Mouse (Mus musculus) heart, adult 2 months (tissue): ENCODE data around the gene Mob2. TPM values are rescaled to one million over a fixed set of nuclear protein-coding genes. Genes with fewer than 3 reads are reported as not detected.

Experiments used
- DNase-seq, 2 experiments: peaks; one replicate each; pipeline ENCODE4 v3.0.0; 2021
- H3K27ac ChIP-seq: fragments of 200-600 bp; 2 replicates; pipeline ENCODE4 v1.8.1; 2022
- H3K27me3 ChIP-seq: fragments of 200-500 bp; 2 replicates; pipeline ENCODE4 v1.6.1; 2012; ENCODE audit warnings: mild to moderate bottlenecking, low read length, inconsistent platforms, mixed read lengths; ENCODE audit not compliant: control insufficient read depth, insufficient read depth
- H3K36me3 ChIP-seq: fragments of 200-500 bp; 2 replicates; pipeline ENCODE4 v1.6.1; 2012; ENCODE audit warnings: low read length, inconsistent platforms; ENCODE audit not compliant: control insufficient read depth, insufficient read depth
- H3K4me1 ChIP-seq: fragments of 200-500 bp; 2 replicates; pipeline ENCODE4 v1.6.1; 2011; ENCODE audit warnings: low read length; ENCODE audit not compliant: control insufficient read depth, insufficient read depth
- H3K4me3 ChIP-seq: fragments of 200-600 bp; 2 replicates; pipeline ENCODE4 v1.8.1; 2022
- H3K79me2 ChIP-seq: fragments of 200-500 bp; replicated peaks from 2 replicates; pipeline ENCODE4 v1.6.1; 2012; ENCODE audit warnings: mild to moderate bottlenecking, inconsistent platforms, low read length, moderate library complexity, mixed read lengths; ENCODE audit not compliant: control insufficient read depth, insufficient read depth
- H3K9ac ChIP-seq: fragments of 200-500 bp; 2 replicates; pipeline ENCODE4 v1.6.1; 2012; ENCODE audit warnings: low read depth, mild to moderate bottlenecking, control low read depth, inconsistent platforms, low read length, mixed read lengths
- CTCF ChIP-seq: fragments of 200-600 bp; IDR thresholded peaks from 2 replicates; pipeline ENCODE4 v1.8.1; 2022; ENCODE audit warnings: antibody characterized with exemption, mild to moderate bottlenecking, moderate library complexity
- EP300 ChIP-seq: fragments of 200-500 bp; IDR thresholded peaks from 2 replicates; pipeline ENCODE4 v1.6.1; 2011; ENCODE audit warnings: low read depth, low read length, control low read depth; ENCODE audit not compliant: insufficient read depth
- POLR2A ChIP-seq: fragments of 200-500 bp; IDR thresholded peaks from 2 replicates; pipeline ENCODE4 v1.6.1; 2011; ENCODE audit warnings: mild to moderate bottlenecking, low read depth, low read length, control low read depth; ENCODE audit not compliant: insufficient read depth
- WGBS: fragments of 180-500 bp; shearing (Covaris S2); methylation state at CpG from one replicate; pipeline ENCODE4 v1.1.7; 2018; 5-methylcytosine and 5-hydroxymethylcytosine counted together
- intact Hi-C: fragments of 180-260 bp; cut with DNase I; formaldehyde crosslinking; loops from one replicate; pipeline ENCODE4 v1.15.1; 2025
- polyA plus RNA-seq: library from polyadenylated mRNA; depleted of rRNA; stranded (reverse); fragments of >200 nt; gene quantifications from 2 replicates; pipeline ENCODE4 v1.2.3, GENCODE M21; 2012
- total RNA-seq, 2 experiments: library from RNA; stranded (reverse); gene quantifications; 2 replicates each; pipeline ENCODE4 v1.2.3; 2021

Gene Mob2
- total and polyA plus RNA-seq, 3 experiments, result 41.9 to 44.8 (median 44.5) TPM

- Histone ChIP-seq H3K4me3 (no peak overlapping the region), H3K27me3 (no peaks in the 10 kb centered on the region), H3K9ac (no peak overlapping the region), H3K36me3 (no peaks in the 10 kb centered on the region), H3K4me1 (peaks cover 3% of the 10 kb centered on the region), H3K27ac (peak overlapping the region; percentile 47; the same call in 1 of the 2 replicates), H3K79me2 (no peaks in the 10 kb centered on the region)
- intact Hi-C loops, result loop anchor here (2.0 kb wide), 1 partner anchor 52 kb away; no protein-coding TSS in a partner anchor
- 41% methylated on average over 4 of the region's 4 CpGs for WGBS
- DNase-seq, result no peak
- TF ChIP-seq POLR2A (no peak), CTCF (no peak), EP300 (no peak)
Observed at GRCm38 (mm10) chr7:142068429-142068828, 7.6 kb upstream of the Mob2 start.

- H3K27ac ChIP-seq, result peak overlapping the region; percentile 96
- 1% methylated on average over 66 of the region's 66 CpGs for WGBS
- no peaks in the 10 kb centered on the region for H3K27me3 ChIP-seq
- no peak for TF ChIP-seq CTCF
- TF ChIP-seq POLR2A, result no peak
- no peak for TF ChIP-seq EP300
- peaks cover 28% of the 10 kb centered on the region for H3K36me3 ChIP-seq
- peak overlapping the region; percentile 84 for H3K4me3 ChIP-seq
- intact Hi-C loops, result loop anchor here (5.0 kb wide), 1 partner anchor 37 kb away; the partner anchor contains the start of gene Dusp8
- peaks cover 13% of the 10 kb centered on the region for H3K79me2 ChIP-seq
- peak overlapping the region; percentile 100 for H3K9ac ChIP-seq
- H3K4me1 ChIP-seq, result peaks cover 30% of the 10 kb centered on the region
- DNase-seq, result no peak
Observed at GRCm38 (mm10) chr7:142060185-142060930, 507 bp downstream of the Mob2 start.

GRCm38 (mm10) chr7:142059024-142059423 is 1.8 kb downstream of the Mob2 start:
- Histone ChIP-seq H3K36me3 (peaks cover 35% of the 10 kb centered on the region), H3K27ac (no peak overlapping the region), H3K4me1 (peaks cover 32% of the 10 kb centered on the region), H3K79me2 (peaks cover 17% of the 10 kb centered on the region), H3K27me3 (no peaks in the 10 kb centered on the region), H3K4me3 (no peak overlapping the region), H3K9ac (no peak overlapping the region)
- intact Hi-C loops, result no loop called here
- DNase-seq, result no peak
- WGBS, result 18% methylated on average over 2 of the region's 2 CpGs
- TF ChIP-seq EP300, result no peak
- TF ChIP-seq CTCF, result no peak
- TF ChIP-seq POLR2A, result no peak

GRCm38 (mm10) chr7:142057121-142057520 is 3.7 kb downstream of the Mob2 start:
- peaks cover 20% of the 10 kb centered on the region for H3K79me2 ChIP-seq
- H3K4me1 ChIP-seq, result peaks cover 32% of the 10 kb centered on the region
- H3K27me3 ChIP-seq, result no peaks in the 10 kb centered on the region
- no peak overlapping the region for H3K4me3 ChIP-seq
- no peak overlapping the region for H3K9ac ChIP-seq
- intact Hi-C loops, result loop anchor here (2.0 kb wide), 1 partner anchor 14 kb away; no protein-coding TSS in a partner anchor
- peak in 1 of 2 experiments; percentile 37 for DNase-seq
- 100% methylated on average over 1 of the region's 1 CpGs for WGBS
- H3K27ac ChIP-seq, result peak overlapping the region; percentile 70
- H3K36me3 ChIP-seq, result peaks cover 47% of the 10 kb centered on the region
- no peak for TF ChIP-seq EP300
- no peak for TF ChIP-seq CTCF
- TF ChIP-seq POLR2A, result no peak

GRCm38 (mm10) chr7:142056601-142057061 is 4.2 kb downstream of the Mob2 start:
- no peak overlapping the region for H3K4me3 ChIP-seq
- intact Hi-C loops, result loop anchor here (2.0 kb wide), 1 partner anchor 14 kb away; no protein-coding TSS in a partner anchor
- H3K27me3 ChIP-seq, result no peaks in the 10 kb centered on the region
- peaks cover 21% of the 10 kb centered on the region for H3K79me2 ChIP-seq
- no peak overlapping the region for H3K9ac ChIP-seq
- H3K27ac ChIP-seq, result peak overlapping the region; percentile 70
- WGBS, result 37% methylated on average over 1 of the region's 1 CpGs
- H3K36me3 ChIP-seq, result peaks cover 47% of the 10 kb centered on the region
- TF ChIP-seq EP300 (no peak), POLR2A (no peak), CTCF (no peak)
- peak in 1 of 2 experiments; percentile 32 for DNase-seq
- H3K4me1 ChIP-seq, result peaks cover 32% of the 10 kb centered on the region

GRCm38 (mm10) chr7:142055431-142055830 is 5.4 kb downstream of the Mob2 start:
- Histone ChIP-seq H3K4me1 (peaks cover 33% of the 10 kb centered on the region), H3K36me3 (peaks cover 53% of the 10 kb centered on the region), H3K4me3 (no peak overlapping the region), H3K79me2 (peaks cover 25% of the 10 kb centered on the region), H3K27me3 (no peaks in the 10 kb centered on the region), H3K27ac (peak overlapping the region; percentile 70), H3K9ac (no peak overlapping the region)
- peak in 1 of 2 experiments; percentile 36 for DNase-seq
- intact Hi-C loops, result no loop called here
- 70% methylated on average over 3 of the region's 3 CpGs for WGBS
- TF ChIP-seq EP300 (no peak), POLR2A (no peak), CTCF (no peak)
